Mouse (Mus musculus): Measurements from ENCODE around the gene Stkld1.

- TF ChIP-seq CTCF (IDR thresholded peaks at IDR 0.05; ENCODE audit: low read depth) (no peak), EP300 (optimal IDR thresholded peaks at IDR 0.05) (no peak)
Measured at GRCm38 (mm10) chr2:26951346-26951905, 17.6 kb downstream of the Stkld1 start.
